In genomic region chr7:16982859-16983568, GRCm38 (mm10) we compare ENCODE assay signal across 8 mouse cellular contexts. TPM values are rescaled to one million over a fixed set of nuclear protein-coding genes. Genes with fewer than 3 reads are reported as not detected.
A peak's percentile ranks its signal among the peaks of the same experiment; 100 is the strongest.
DNase-seq lines count a peak whose midpoint lies in the region.
"Had no signal": no experiment of that assay in that cellular context is flagged by ENCODE, and none has a peak within 500 bp of the region (broad histone marks: within the 10 kb centered on the region; RNA-seq: fewer than 3 reads in every experiment).

TSS of gene Gm42372 (plus strand) at chr7:16983086.

- H3K4me3 ChIP-seq in forebrain, embryonic 10.5 days, result peak within 1 kb of the TSS; percentile 53
- peak within 1 kb of the TSS; percentile 48 for H3K4me3 ChIP-seq in limb, embryonic 10.5 days

- no peaks in the 10 kb centered on the region for H3K27me3 ChIP-seq in forebrain, embryonic 10.5 days (ENCODE audit: poor library complexity, severe bottlenecking)
- H3K27me3 ChIP-seq in limb, embryonic 10.5 days (ENCODE audit: low read depth, poor library complexity, severe bottlenecking), result no peaks in the 10 kb centered on the region

- peaks cover 53% of the 10 kb centered on the region for H3K4me1 ChIP-seq in forebrain, embryonic 10.5 days
- H3K4me1 ChIP-seq in limb, embryonic 10.5 days, result peaks cover 53% of the 10 kb centered on the region

- peak within 1 kb of the TSS; percentile 82 for H3K27ac ChIP-seq in forebrain, embryonic 10.5 days
- H3K27ac ChIP-seq in limb, embryonic 10.5 days, result peak within 1 kb of the TSS; percentile 83

- WGBS in forebrain, embryonic 10.5 days, result 18% methylated on average over 26 of the region's 26 CpGs
- 21% methylated on average over 26 of the region's 26 CpGs for WGBS in limb, embryonic 10.5 days

- no peaks in the 10 kb centered on the region for H3K9me3 ChIP-seq in forebrain, embryonic 10.5 days
- H3K9me3 ChIP-seq in limb, embryonic 10.5 days (replicated peaks), result no peaks in the 10 kb centered on the region

- peaks cover 6% of the 10 kb centered on the region for H3K36me3 ChIP-seq in forebrain, embryonic 10.5 days (replicated peaks)
- H3K36me3 ChIP-seq in limb, embryonic 10.5 days, result 0 out of 2 replicates have a peak, but pooled peaks cover 5% of the 10 kb centered on the region

- DNase-seq in ES-CJ7 (ENCODE audit: low read depth, low spot score), result peak; percentile 82
- peak; percentile 60 to 70 for DNase-seq in adrenal gland, postnatal 36 days
- peak; percentile 89 for DNase-seq in forebrain, embryonic 10.5 days (ENCODE audit: extremely low spot score, low spot score)
- DNase-seq in hindlimb bud, embryonic 11.5 days (ENCODE audit: extremely low spot score, low read depth, low spot score), result peak; percentile 72
- peak; percentile 94 for DNase-seq in limb, embryonic 10.5 days (ENCODE audit: low spot score)
- peak; percentile 94 for DNase-seq in naive thymus-derived CD4-positive, alpha-beta T cell, adult 2 months (ENCODE audit: low read depth)
- peak; percentile 89 for DNase-seq in telencephalon, adult 2 months (ENCODE audit: low read depth, low spot score)

RNA-seq across cellular contexts. Expression of gene Gm42372, which starts in this region (rescaled TPM):
- 1 to 10 TPM; 1.1 TPM for total RNA-seq in adrenal gland, postnatal 36 days (2021)
- polyA plus RNA-seq in forebrain, embryonic 10.5 days (2016; fragmentation: Nextera tagmentation; extraction: Ambion mirVana), result 1.2 and 1.4 TPM in 2 replicates
- 0.96 and 0.98 TPM in 2 replicates for polyA plus RNA-seq in limb, embryonic 10.5 days (2016; fragmentation: Nextera tagmentation; extraction: Ambion mirVana)
- polyA plus RNA-seq: gonadal fat pad, adult 2 months had no signal

Comparison
In these comparisons a context has a peak if more than half of its experiments do, and no peak if none do; other contexts are left out.
1. Peak in every context shown above with its lines: DNase-seq, H3K4me3 ChIP-seq and H3K27ac ChIP-seq.
2. Peak in DNase-seq, H3K4me3 ChIP-seq and H3K27ac ChIP-seq in limb, embryonic 10.5 days; RNA of the gene not detected or under 1 TPM.